Mouse (Mus musculus): ENCODE measurements around the gene Vmn1r85. TPM values are rescaled to one million over a fixed set of nuclear protein-coding genes. Genes with fewer than 3 reads are reported as not detected.

The Vmn1r85 gene
- polyA plus RNA-seq (2012; rRNA removed) = not detected in 2 replicates

DNA sequence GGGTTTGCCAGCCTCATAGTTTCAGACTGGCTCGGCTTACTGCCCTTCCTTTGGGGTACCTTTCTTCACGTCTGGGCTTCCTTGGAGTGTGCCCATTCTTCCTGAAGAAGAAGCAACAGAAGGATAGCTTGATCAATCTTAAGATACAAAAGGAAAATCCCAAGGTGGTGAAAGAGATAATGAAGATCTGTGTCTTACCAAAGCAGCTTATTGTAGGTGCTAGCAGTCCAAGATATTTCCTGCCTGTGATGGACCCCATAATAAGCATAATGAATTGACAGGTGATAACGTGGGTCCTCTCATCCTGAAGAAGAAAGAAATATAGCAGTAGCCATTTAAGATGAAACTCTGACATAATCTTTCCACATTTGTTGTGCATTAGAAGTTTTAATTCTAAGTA, at the start of gene Vmn1r85:
Gene Vmn1r85, minus strand, starts transcription at position 101 of the 400 bp plus-strand sequence.

DNA sequence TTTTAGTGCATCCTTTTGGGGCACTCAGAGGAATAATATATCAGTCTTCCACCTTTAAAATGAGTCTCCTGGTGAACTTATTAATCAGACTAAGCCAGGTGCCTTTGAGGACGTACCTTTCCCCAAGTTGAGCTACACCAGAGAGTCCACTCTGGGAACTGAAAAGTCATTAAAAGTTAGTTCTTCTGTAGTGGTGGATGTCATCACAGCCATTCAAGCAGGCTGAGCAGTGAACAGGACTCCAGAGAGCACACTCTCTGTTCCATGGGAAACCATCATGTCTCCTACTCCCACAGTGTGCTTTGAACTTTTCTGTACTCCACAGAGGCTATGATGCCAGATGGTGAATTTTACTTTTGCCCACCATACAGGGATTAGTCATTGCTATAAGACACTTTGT, 45.1 kb upstream of the Vmn1r85 start, which contains the start of gene Vmn1r87:
Gene Vmn1r87, minus strand, starts transcription at position 101 of the 400 bp plus-strand sequence.

DNA sequence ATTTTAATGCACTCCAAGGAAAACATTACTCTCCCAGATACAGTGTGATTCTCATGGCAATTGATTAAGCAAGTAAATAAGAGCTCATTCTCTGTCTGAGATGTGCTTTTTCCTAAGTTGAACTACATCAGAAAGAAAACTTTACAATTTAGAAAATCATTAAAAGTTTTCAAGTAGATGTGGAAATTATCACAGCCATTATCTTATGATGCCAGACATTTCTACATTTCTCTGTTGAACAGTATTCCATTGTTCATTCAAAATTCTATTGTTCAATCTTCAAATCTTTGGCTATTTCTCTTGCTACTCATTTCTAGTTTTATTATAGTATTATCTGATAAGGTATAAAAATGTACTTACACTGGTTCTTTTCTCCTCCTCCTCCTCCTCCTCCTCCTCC, 24.8 kb upstream of the Vmn1r85 start, which contains the start of gene Vmn1r86:
Gene Vmn1r86, minus strand, starts transcription at position 101 of the 400 bp plus-strand sequence.

DNA sequence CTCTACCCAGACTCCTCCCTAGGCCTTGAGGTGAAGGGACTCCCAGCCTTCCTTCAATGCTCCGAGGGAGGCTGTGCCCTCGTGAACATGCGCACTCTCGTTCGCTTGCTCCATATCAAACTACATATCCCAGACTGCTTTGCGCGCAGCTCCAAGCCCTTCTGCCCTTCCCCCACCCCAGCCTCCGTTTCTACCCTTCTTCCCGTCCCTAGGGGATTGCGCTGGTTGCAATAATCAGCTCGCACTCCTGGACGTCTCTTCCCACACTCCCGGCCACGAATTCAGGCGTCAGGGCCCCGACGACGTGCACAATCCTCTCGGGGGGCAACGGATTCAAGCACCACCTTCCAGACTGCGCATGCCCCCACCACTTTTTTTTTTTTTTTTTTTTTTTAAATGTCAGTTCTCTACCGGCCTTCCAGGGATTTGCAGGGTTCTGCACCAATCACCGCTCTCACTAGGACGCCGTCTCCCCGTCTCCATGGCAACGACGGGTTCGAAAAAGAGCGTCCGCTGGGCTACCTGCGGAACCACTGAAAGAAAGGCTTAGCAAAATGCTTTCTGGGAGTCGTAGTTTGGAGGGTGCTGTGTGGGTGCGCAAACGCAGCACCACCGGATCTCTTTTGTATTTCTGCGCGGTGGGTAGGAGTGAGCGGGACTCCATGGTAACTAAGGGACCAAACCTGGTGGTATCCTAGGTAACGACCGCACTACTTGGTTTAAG, 40.5 kb downstream of the Vmn1r85 start, which contains the start of gene Mzf1:
Gene Mzf1, minus strand, starts transcription at position 478 of the 724 bp plus-strand sequence.

DNA sequence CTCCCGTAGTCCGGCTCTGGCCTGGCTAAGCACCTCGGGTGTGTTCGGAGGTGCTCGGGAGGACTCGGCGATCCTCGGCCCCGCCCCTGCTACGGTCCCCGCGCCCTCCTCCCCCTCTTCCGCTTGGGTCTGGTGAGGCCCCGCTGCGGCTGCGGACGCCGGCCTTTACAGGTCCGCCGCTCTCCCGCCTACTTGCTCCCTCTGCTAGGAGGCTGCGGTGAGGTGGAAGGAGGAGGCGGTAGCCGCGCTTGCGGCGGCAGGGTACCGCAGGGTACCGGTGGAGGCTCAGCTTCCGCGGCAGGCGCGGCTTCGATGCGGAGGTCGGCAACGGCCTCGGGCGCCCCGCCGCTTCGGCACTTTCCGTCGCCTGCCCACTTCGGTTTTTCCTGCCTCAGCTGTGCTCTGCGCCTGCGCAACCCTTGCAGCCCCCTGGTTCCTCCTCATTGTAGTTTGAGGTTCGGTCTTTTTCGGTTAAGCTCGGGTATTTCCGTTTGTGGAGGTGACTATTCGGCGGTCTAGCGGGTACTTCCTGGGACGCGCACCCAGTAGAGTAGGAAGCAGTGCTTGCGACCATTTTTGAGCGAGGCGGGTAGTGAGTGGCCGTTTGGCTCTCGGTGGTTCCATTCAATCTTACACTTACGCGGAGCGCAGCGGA, 56.9 kb downstream of the Vmn1r85 start, which contains the start of gene Ube2m:
Gene Ube2m, minus strand, starts transcription at position 375 of the 655 bp plus-strand sequence.

DNA sequence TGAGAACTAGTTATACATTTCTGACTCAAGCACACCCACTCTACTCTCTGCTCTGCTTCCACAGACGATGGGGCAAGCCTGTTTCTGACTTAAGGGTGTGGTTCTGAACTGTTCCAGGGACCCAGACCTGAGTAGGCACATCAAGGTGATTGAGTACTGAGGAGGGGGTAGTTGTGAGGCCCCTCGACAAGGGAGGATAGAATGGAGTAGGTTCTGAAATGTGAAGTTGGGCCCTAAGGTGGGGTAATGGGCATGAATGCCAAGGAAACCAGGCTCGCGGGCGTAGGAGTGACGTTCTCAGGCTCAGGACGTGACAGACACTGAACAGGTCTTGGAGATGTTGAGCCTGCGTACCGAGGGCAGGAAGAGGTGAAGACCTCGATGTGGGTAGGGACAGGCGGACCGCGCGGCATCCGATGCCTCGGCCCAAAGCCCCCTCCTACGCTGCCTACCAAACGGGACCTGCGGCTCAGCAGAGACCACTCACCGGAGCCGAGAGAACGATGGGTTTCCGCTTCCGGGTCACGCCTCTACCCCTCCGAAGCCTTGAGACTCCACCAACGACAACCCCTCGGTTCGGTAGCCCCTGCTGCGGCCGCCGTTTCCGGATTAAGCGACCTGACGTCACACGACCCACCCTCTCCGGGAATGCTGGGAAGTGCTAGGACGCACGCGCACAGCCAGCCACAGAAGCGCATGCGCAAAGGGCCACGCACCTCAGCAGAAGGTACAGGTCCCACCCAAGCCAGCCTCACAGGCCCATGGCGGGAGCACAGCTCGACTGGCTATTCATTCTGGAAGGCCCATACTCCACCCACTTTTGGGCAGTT, 60.6 kb downstream of the Vmn1r85 start, which contains the start of gene Chmp2a:
Gene Chmp2a, minus strand, starts transcription at position 660 of the 830 bp plus-strand sequence.

Other genes starting within 250 kb of the Vmn1r85 start
- 0.75 and 0.82 TPM in 2 replicates for gene Zfp128, start 214.0 kb downstream of the Vmn1r85 start, polyA plus RNA-seq (2012; rRNA removed)
- 3.4 and 3.5 TPM in 2 replicates for gene Zscan22, start 197.4 kb downstream of the Vmn1r85 start, polyA plus RNA-seq (2012; rRNA removed)
- 1,527 and 1,533 TPM in 2 replicates for gene Rps5, start 172.9 kb downstream of the Vmn1r85 start, polyA plus RNA-seq (2012; rRNA removed)
- 0.13 and 0.22 TPM in 2 replicates for gene Rnf225, start 167.8 kb downstream of the Vmn1r85 start, polyA plus RNA-seq (2012; rRNA removed)
- gene Zfp324, start 129.3 kb downstream of the Vmn1r85 start, polyA plus RNA-seq (2012; rRNA removed) = 1.7 and 1.8 TPM in 2 replicates
- gene Zfp446, start 117.3 kb downstream of the Vmn1r85 start, polyA plus RNA-seq (2012; rRNA removed) = 1.9 and 2.1 TPM in 2 replicates
- 37.4 and 60.2 TPM in 2 replicates for gene Slc27a5, start 97.0 kb downstream of the Vmn1r85 start, polyA plus RNA-seq (2012; rRNA removed)
- gene Trim28, start 96.1 kb downstream of the Vmn1r85 start, polyA plus RNA-seq (2012; rRNA removed) = 85.9 and 90.4 TPM in 2 replicates
- 5.4 and 5.7 TPM in 2 replicates for gene Zbtb45, start 85.1 kb downstream of the Vmn1r85 start, polyA plus RNA-seq (2012; rRNA removed)
- 99.3 and 101 TPM in 2 replicates for gene Chmp2a, start 60.4 kb downstream of the Vmn1r85 start, polyA plus RNA-seq (2012; rRNA removed)
- 86.0 and 91.7 TPM in 2 replicates for gene Ube2m, start 56.9 kb downstream of the Vmn1r85 start, polyA plus RNA-seq (2012; rRNA removed)
- gene Mzf1, start 40.4 kb downstream of the Vmn1r85 start, polyA plus RNA-seq (2012; rRNA removed) = 0.53 and 0.59 TPM in 2 replicates
- gene Vmn1r86, start 24.7 kb upstream of the Vmn1r85 start, polyA plus RNA-seq (2012; rRNA removed) = not detected in 2 replicates
- not detected in 2 replicates for gene Vmn1r87, start 45.0 kb upstream of the Vmn1r85 start, polyA plus RNA-seq (2012; rRNA removed)
- not detected in 2 replicates for gene Vmn1r88, start 64.4 kb upstream of the Vmn1r85 start, polyA plus RNA-seq (2012; rRNA removed)
- gene Vmn1r89, start 117.8 kb upstream of the Vmn1r85 start, polyA plus RNA-seq (2012; rRNA removed) = not detected in 2 replicates
- 25.7 and 27.6 TPM in 2 replicates for gene Lig1, start 182.1 kb upstream of the Vmn1r85 start, polyA plus RNA-seq (2012; rRNA removed)
- 1.6 and 1.8 TPM in 2 replicates for gene Zswim9, start 183.5 kb upstream of the Vmn1r85 start, polyA plus RNA-seq (2012; rRNA removed)
- 1.3 TPM in 2 replicates for gene Pla2g4c, start 229.5 kb upstream of the Vmn1r85 start, polyA plus RNA-seq (2012; rRNA removed)